Mouse (Mus musculus): ENCODE results near the gene Gm13278.
A peak's percentile ranks its signal among the peaks of the same experiment; 100 is the strongest.
"Not testable (repeated sequence)": the region's sequence is repeated elsewhere in the genome, so short reads cannot be mapped to it uniquely, and the experiment has no call there.

Gene Gm13278

DNA sequence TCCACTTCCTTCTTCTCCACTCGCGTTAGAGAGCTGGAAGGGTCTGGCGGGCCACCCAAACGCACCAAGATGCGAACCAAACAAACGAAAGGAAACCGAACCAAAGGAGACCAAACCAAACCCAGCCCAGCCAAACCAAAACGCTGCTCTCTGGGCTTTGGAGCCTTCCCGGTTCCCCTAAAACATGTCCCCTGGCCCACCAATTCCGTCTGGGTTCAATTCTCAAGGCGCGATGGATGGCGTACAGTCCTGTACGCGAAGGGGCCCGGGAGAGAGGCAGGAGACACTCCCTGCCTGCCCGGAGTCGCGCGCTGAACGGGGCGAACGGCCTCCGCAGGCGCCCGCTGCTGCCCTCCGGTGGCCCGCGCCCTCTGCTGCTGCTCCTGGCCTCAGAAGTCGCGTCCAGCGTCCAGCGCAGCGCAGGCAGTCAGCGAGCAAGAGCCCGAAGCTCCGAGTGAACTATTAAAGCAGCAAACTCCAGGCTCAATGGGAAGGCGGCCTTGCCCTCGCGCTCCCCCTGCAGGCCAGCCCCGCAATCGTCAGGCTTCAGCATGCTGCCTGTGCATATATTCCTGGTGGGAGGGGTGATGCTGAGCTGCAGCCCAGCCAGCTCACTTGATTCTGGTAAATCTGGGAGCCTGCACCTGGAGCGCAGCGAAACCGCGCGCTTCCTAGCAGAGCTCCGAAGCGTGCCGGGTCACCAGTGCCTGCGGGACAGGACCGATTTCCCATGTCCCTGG lies 2.8 kb downstream of the Gm13278 start, which contains the start of gene Gm13275:
TSS of gene Gm13275 (plus strand) at position 552 of the 740 bp plus-strand sequence.
- DNase-seq, result peak; percentile 80

DNA sequence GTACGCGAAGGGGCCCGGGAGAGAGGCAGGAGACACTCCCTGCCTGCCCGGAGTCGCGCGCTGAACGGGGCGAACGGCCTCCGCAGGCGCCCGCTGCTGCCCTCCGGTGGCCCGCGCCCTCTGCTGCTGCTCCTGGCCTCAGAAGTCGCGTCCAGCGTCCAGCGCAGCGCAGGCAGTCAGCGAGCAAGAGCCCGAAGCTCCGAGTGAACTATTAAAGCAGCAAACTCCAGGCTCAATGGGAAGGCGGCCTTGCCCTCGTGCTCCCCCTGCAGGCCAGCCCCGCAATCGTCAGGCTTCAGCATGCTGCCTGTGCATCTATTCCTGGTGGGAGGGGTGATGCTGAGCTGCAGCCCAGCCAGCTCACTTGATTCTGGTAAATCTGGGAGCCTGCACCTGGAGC lies 5.7 kb downstream of the Gm13278 start, which contains the start of gene Gm13279:
TSS of gene Gm13279 (plus strand) at position 301 of the 400 bp plus-strand sequence.
- DNase-seq, result not testable (repeated sequence)

DNA sequence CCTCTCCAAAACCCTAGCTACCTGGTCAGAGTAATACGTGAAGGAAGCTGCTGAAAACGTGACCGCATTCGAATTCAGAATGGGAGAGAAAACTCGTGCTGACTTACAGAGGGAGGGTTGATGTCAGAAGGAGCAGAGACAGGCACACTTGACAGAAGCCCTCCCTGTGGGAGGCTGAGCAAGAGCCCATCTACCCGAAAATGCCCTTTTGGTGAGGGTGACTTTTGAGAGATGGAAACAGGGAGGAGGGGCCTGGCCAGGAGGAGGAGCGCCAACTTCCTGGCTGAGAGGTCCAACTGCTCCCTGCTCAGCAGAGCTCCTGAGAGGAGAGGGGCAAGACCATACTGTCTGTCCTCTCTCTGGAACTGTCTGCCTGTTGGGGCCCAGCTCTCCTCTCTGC lies 8.0 kb downstream of the Gm13278 start, which contains the start of gene Gm13285:
TSS of gene Gm13285 (plus strand) at position 301 of the 400 bp plus-strand sequence.
- not testable (repeated sequence) for DNase-seq

DNA sequence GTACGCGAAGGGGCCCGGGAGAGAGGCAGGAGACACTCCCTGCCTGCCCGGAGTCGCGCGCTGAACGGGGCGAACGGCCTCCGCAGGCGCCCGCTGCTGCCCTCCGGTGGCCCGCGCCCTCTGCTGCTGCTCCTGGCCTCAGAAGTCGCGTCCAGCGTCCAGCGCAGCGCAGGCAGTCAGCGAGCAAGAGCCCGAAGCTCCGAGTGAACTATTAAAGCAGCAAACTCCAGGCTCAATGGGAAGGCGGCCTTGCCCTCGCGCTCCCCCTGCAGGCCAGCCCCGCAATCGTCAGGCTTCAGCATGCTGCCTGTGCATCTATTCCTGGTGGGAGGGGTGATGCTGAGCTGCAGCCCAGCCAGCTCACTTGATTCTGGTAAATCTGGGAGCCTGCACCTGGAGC lies 11.6 kb downstream of the Gm13278 start, which contains the start of gene Gm13287:
TSS of gene Gm13287 (plus strand) at position 301 of the 400 bp plus-strand sequence.
- DNase-seq, result not testable (repeated sequence)

DNA sequence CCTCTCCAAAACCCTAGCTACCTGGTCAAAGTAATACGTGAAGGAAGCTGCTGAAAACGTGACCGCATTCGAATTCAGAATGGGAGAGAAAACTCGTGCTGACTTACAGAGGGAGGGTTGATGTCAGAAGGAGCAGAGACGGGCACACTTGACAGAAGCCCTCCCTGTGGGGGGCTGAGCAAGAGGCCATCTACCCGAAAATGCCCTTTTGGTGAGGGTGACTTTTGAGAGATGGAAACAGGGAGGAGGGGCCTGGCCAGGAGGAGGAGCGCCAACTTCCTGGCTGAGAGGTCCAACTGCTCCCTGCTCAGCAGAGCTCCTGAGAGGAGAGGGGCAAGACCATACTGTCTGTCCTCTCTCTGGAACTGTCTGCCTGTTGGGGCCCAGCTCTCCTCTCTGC lies 13.9 kb downstream of the Gm13278 start, which contains the start of gene Gm13288:
TSS of gene Gm13288 (plus strand) at position 301 of the 400 bp plus-strand sequence.
- DNase-seq, result not testable (repeated sequence)

DNA sequence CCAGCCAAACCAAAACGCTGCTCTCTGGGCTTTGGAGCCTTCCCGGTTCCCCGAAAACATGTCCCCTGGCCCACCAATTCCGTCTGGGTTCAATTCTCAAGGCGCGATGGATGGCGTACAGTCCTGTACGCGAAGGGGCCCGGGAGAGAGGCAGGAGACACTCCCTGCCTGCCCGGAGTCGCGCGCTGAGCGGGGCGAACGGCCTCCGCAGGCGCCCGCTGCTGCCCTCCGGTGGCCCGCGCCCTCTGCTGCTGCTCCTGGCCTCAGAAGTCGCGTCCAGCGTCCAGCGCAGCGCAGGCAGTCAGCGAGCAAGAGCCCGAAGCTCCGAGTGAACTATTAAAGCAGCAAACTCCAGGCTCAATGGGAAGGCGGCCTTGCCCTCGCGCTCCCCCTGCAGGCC lies 14.4 kb downstream of the Gm13278 start:
- DNase-seq, result not testable (repeated sequence)

DNA sequence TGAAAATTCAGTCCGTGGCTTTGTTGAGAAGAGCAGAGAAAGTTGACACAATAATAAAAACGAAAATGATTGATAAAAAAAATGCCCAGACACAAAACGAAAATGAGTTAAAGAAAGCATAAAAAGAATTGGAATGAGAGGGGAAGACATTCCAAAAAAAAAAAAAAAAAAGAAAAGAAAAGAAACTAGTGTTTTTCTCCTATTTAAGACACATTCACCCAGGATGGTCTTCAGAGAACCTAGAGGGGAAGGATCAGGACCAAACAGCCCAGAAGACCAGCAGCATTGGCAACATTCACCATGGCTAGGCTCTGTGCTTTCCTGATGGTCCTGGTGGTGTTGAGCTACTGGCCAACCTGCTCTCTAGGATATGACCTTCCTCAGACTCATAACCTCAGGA lies 24.6 kb downstream of the Gm13278 start, which contains the start of gene Ifna7:
TSS of gene Ifna7 (plus strand) at position 301 of the 400 bp plus-strand sequence.
- DNase-seq, result no peak

DNA sequence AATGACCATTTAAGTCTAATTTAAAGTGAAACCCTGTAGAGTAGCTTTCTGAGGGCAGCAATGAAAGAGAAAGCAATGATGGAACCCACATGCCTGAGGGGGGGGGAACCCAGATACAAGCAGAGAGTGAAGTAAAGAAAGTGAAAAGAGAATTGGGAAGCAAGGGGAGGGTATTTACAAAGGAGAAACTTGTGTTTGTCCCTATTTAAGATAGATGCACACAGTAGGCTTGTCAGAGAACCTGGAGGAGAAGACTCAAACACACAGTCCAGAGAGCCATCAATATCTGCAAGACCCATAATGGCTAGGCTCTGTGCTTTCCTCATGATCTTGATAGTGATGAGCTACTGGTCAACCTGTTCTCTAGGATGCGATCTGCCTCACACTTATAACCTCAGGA lies 28.3 kb downstream of the Gm13278 start, which contains the start of gene Ifna11:
TSS of gene Ifna11 (plus strand) at position 301 of the 400 bp plus-strand sequence.
- DNase-seq, result no peak

DNA sequence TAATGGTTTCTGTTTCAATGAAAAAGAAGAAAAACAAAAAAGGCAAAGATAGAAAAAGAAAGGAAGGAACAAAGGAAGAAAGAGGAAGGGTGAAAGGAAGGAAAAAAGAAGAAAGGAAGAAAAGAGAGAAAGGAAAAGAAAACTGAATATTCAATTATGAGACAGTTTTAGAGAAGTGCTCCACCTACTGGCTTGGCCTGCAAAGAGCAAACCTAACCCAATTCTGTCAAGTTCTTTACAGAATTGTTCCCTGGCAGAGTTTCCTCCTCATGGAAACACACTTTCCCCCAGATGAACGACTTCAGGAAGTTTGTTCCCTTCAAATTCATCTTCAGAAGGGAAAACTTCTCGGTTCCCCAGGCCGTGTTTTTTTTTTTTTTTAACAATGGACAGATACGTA lies 31.6 kb downstream of the Gm13278 start:
- DNase-seq, result peak; percentile 25

DNA sequence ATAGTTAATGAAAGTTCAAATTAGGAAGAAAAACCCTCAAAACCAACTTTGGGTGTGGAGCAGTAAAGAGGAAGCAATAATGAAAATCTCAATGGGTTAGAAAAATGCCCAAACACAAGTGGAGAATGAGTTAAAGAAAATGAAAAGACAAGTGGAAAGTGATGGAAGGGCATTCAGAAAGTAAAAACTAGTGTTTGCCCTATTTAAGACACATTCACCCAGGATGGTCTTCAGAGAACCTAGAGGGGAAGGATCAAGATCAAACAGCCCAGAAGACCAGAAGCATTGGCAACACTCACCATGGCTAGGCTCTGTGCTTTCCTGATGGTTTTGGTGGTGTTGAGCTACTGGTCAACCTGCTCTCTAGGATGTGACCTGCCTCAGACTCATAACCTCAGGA lies 35.8 kb downstream of the Gm13278 start, which contains the start of gene Ifna6:
TSS of gene Ifna6 (plus strand) at position 301 of the 400 bp plus-strand sequence.
- not testable (repeated sequence) for DNase-seq

DNA sequence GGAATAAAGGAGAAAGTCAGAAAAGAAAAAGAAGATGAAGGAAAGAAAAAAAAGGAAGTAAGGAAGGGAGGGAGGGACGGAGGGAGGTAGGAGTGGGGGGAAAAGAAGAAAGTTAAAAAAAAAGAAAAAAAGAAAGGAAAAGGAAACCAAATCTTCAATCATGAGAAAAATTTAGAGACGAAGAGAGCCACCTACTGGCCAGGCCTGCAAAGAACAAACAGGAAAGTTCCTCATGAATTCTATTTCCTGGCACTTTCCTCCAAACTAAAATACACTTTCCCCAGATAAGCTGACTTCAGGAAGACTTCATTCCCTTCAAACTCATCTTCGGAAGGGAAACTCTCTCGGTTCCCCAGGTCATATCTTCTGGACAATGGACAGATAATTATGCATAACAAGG lies 39.2 kb downstream of the Gm13278 start:
- DNase-seq, result peak; percentile 54

DNA sequence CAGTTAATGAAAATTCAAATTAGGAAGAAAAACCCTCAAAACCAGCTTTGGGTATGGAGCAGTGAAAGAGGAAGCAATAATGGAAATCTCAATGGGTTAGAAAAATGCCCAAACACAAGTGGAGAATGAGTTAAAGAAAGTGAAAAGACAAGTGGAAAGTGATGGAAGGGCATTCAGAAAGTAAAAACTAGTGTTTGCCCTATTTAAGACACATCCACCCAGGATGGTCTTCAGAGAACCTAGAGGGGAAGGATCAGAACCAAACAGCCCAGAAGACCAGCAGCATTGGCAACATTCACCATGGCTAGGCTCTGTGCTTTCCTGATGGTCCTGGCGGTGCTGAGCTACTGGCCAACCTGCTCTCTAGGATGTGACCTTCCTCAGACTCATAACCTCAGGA lies 43.9 kb downstream of the Gm13278 start, which contains the start of gene Ifna5:
TSS of gene Ifna5 (plus strand) at position 301 of the 400 bp plus-strand sequence.
- not testable (repeated sequence) for DNase-seq

DNA sequence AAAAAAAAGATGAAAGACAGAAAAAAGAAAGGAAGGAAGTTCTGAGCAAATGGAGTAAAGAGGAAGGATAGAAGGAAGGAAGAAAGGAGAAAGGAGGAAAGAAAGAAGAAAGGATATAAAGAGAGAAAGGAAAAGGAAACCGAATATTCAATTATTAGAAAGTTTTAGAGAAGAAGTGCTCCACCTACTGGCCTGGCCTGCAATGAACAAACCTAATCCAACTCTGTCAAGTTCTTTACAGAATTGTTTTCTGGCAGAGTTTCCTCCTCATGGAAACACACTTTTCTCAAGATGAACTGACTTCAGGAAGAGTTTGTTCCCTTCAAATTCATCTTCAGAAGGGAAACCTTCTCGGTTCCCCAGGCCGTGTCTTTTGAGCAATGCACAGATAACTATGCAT lies 47.5 kb downstream of the Gm13278 start:
- peak; percentile 9 for DNase-seq

DNA sequence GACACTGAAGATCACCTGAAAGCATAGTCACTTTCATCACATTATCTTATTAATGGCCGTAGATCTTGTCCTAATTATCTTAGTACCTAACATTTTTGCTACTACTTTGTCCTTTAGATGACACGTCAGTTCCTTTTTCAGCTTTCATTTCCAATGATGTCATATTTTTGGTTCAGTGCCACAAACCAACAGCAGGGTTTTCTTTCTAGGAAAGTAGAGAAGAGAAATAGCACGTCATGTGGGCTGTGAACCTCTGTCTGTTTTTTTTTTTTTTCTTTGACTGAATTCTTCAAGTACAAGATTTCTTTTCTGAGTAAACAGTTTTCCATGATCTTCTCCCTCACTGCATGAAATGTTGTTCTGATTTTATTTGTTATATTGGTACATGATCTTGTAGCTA lies 48.7 kb downstream of the Gm13278 start:
- no peak for DNase-seq

DNA sequence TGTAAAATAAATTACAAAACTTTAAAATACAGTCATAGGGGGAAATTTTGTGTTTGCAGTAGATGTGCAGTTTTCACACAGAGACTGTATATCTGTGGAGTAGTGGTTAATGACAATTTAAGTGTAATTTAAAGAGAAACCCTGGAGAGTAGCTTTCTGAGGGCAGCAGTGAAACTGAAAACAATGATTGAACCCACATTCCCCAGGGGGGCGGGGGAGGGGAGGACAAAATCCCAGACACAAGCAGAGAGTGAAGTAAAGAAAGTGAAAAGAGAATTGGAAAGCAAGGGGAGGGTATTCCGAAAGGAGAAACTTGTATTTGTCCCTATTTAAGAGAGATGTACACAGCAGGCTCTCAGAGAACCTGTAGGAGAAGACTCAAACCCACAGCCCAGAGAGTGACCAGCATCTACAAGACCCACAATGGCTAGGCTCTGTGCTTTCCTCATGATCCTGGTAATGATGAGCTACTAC lies 50.1 kb downstream of the Gm13278 start, which contains the start of gene Ifna4:
TSS of gene Ifna4 (plus strand) at position 424 of the 474 bp plus-strand sequence.
- no peak for DNase-seq
